Mouse (Mus musculus) cerebellum, adult 9-10 months (tissue): ENCODE data around the gene Fstl1.

Experiments used
- DNase-seq: peaks from one replicate; pipeline ENCODE4 v3.0.0; 2022

Gene Fstl1

GRCm38 (mm10) chr16:37788367-37789014 lies 11.8 kb downstream of the Fstl1 start:
- DNase-seq: no peak

GRCm38 (mm10) chr16:37789015-37789381 lies 12.3 kb downstream of the Fstl1 start:
- no peak for DNase-seq

- peak; percentile 54 for DNase-seq
Measured at GRCm38 (mm10) chr16:37789394-37789920, 12.8 kb downstream of the Fstl1 start.

- no peak for DNase-seq
Measured at GRCm38 (mm10) chr16:37790008-37790780, 13.5 kb downstream of the Fstl1 start.

DNA sequence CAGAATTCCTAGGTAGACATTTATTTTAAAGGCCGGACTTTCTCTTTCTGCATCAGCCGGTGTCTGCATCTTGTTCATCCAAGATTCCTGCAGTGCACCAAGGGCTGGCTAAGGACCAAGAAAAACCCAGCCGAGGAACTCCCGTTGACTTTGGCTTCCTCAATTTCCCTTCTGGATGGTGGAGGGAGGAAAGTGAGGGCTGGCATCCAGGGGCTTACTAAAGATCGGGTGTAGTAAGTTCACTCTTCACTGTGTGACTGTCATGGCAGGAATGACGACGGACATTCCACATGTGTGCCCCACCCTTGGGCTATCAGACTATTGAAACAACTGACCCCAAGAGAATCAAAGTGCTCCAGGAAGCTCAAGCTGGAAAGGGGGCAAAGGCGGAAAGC lies 14.1 kb downstream of the Fstl1 start:
- no peak for DNase-seq

DNA sequence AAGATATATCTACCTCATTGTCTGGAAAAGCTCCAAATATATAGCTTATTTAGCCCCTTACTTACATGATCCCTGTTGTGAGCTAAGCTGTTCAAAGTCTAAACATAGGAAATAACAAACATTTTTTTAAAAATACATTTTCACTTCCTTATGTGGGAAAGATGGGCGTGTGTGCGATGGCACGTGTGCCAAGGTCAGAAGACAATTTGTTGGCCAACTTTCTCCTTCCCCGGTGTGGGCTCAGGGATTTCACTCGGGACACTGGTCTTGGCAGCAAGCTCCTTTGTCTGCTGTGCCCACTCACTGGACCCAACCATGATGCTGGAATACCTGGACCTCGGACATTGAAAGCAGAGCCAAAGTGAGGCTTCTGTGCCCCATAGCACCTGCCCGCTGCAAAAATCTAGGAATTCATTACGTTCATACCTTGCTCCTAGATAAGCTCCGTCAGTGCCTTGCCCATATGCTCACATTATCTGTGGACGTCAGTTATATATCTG lies 19.0 kb downstream of the Fstl1 start:
- no peak for DNase-seq

GRCm38 (mm10) chr16:37796270-37796669 lies 19.6 kb downstream of the Fstl1 start:
- DNase-seq: no peak

DNA sequence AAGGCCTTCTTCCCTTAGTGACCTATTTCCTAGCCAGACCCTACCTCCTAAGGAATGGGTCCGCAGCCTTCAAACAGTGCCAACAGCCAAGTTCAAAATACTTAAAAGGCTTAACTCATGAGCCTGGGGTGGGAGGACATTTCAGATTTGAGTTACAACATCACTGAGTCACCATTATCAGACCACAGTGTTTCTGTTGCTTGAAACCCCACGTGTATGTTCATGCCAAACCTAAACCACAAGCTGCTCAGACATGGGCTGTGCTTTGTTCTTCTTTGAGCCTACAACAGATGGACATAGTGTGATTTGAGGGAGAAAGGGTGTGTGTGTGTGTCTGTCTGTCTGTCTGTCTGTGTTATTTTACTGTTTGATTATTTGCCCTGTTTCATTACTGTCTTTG lies 24.4 kb downstream of the Fstl1 start:
- DNase-seq: no peak

GRCm38 (mm10) chr16:37802686-37803295 lies 26.1 kb downstream of the Fstl1 start:
- DNase-seq: no peak

- no peak for DNase-seq
Measured at GRCm38 (mm10) chr16:37803387-37803950, 26.8 kb downstream of the Fstl1 start.

DNA sequence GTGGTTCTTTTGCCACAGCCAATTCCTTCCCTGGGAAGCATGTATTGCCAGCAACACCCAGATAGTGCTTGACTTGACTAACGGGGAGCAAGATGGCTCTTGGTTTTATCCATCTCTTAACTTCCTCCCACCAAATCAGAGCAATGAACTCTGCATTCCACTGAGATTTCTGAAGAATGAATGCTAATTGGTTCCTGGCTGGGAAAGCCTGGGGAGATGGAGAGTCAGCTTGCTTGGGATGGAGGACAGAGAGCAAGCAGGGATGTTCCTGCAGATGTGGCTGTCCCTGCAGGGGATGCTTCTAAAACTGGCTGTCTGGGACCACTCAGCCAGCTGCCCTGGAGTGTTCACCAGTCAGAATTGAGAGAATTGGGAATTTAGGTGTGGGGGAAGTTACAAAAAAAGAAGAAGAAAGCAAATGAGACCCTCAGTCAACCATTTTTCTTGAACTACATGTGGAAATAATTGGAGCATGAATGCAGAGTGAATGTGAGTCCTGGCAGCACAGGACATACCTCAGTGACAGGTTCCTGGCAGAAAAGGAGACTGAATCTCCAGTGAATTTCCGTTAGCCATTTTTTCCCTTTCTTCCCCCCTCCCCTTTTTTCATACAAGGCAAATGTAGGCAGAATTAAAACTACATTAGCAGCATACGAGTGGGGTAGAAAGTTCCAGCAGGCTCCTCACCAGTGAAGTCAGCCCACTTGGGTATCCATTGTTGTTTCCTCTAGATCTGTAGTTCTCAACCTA lies 29.2 kb downstream of the Fstl1 start:
- DNase-seq: no peak

- no peak for DNase-seq
Measured at GRCm38 (mm10) chr16:37807269-37807668, 30.6 kb downstream of the Fstl1 start.

GRCm38 (mm10) chr16:37808866-37809622 lies 32.4 kb downstream of the Fstl1 start:
- no peak for DNase-seq

- no peak for DNase-seq
Measured at GRCm38 (mm10) chr16:37809623-37809992, 32.9 kb downstream of the Fstl1 start.

DNA sequence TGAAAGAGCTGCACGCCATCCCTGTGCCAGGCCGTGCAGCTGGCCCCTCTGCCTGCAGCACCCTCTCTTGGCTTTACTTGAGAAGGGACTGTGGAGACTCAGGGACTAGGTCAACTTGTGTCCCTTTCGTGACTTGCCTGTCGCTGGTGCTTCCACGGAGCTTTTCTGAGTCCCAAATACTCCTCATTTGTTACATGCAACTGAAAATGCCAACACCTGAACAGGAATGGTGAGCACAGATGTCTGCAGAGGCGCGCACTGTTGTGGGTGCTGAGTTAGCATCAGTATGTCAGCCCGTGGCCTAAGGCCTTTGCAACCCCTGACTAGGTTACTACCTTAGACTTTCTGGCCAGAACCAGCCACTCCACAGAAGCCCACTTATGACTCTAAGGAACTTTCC lies 35.2 kb downstream of the Fstl1 start:
- DNase-seq: no peak

GRCm38 (mm10) chr16:37812474-37812886 lies 35.8 kb downstream of the Fstl1 start:
- DNase-seq: peak; percentile 94

DNA sequence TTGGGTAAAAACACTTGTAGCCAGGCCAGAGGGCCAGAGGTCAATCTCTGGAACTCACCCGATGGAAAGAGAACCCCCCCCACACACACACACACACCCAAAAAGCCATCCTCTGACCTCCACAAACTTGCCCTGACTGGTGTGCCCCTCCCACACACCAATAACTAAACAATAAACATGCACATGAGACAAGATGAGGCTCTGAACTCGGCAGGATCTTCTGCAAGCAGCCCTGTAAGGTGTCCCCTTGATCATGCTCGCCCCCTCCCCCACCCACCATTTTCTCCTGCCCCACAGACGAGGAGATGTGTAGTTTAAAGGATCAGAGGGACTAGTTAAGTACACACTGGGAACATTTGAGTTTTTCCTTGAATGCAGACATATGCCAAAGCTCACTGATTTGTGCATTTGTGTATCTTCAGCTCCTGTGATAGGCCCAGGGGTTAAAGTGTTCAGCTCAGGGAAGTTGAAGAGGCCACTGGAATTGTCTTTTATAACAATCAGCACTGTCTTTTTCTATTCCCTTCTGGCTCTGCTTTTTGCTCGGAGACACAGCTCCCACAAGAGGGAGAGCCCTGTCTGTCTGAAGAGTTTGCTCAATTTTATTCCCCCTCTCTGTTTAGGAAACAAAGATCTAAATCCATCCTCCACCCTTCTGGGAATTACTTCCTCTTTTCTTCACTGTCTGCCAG lies 37.2 kb downstream of the Fstl1 start:
- no peak for DNase-seq

- peak; percentile 55 for DNase-seq
Measured at GRCm38 (mm10) chr16:37814383-37814971, 37.8 kb downstream of the Fstl1 start.

DNA sequence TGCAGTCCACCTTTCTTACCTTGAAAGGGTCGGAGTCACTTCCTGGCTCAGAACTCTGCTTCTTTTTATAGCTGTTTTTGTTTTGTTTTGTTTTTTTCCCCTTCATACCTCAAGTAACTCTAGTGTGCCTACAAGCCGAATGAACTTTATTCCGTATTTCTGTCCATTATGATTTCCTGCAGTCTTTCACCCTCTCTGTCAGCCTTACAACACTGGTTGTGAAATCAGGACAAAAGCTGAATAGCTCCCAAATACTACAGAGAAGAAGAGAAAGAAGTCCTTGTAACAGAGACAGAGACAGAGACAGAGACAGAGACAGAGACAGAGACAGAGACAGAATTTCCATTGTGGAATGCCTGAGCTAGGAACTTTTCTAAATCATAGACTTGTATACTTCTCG lies 41.3 kb downstream of the Fstl1 start:
- DNase-seq: no peak

GRCm38 (mm10) chr16:37823949-37824348 lies 47.3 kb downstream of the Fstl1 start:
- DNase-seq: peak; percentile 83
